Mouse (Mus musculus): ENCODE results near the gene Thada.

Thada gene

DNA sequence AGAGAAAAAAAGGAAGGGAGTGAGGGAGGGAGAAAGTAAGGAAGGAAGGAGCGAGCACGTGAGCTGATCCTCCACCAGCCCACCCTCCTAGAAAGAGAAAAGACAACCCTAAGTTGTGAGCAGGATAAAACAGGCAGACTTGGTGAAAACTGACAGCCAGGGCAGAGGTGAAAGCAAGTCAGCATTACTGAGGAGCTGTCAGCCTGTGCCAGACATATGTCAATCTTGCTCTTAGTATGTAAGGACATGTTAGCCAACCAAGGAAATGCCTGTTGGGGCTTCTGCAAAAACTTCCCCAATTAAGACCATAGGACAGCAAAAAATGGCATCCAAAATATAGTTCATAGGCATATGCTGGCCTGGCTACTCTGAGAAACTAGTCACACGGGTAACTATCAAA lies 117.1 kb downstream of the Thada start:
- no peak for DNase-seq (ENCODE audit: low spot score in 2 of 2)

DNA sequence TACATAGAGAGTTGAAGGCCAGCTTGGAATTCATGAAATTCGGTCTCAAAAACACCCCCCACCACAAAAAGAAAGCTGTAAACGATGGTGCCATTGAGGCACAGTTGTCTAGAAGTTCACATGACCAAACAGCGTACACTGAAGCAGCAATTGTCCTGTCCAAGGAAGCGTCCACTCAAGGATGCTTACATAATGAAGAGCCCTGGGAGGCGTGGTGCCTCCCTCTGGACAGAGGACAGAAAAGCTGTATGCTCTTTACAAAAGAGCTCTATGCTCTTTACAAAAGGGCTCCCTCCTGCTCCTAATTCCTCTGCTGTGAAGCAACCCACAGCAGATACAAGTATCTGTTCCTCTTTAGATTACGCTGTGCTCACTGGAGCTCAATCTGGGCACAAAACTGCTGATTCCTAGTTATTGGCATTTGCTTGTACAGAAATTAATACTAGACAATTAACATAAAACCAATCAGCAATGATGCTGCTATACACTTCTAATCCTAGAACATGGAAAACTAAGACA lies 123.6 kb downstream of the Thada start:
- DNase-seq (ENCODE audit: low spot score in 2 of 2) = no peak

DNA sequence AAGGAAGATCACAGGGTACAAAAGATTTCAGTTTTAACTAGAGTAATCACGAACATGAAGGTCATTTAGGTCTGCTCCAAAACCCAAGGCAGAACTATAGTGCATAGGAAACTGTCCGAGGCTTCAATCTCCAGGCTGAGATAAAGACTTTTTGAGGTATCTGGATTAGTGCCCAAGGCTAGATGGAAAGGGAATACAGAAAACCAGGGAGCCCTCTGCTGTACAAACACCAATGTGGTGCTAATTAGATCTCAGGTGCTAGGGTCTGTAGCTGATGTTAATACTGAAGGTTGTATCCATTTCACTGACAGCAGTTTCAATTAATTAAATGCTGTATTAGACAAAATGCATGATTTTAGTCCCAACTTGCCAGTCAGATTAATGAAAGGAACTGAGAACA lies 124.3 kb downstream of the Thada start:
- no peak for DNase-seq (ENCODE audit: low spot score in 2 of 2)

DNA sequence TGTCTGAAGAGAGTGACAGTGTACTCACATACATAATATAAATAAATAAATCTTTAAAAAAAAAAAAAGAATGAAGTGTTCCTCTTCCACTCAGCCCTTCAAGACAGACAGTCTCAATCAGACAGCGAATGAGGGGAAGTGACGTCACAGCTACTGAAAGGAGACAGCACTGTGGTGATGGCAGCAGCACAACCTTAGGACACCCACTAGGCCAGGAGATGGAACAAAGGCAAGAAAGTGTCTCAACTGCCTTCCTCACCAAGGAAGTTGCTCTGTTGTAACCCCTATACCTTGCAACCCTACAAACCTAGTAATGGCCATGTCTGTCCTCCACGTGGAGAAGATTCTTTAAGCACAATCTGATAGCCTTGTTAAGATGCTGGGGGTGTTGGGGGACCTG lies 125.4 kb downstream of the Thada start:
- DNase-seq (ENCODE audit: low spot score in 2 of 2) = no peak

DNA sequence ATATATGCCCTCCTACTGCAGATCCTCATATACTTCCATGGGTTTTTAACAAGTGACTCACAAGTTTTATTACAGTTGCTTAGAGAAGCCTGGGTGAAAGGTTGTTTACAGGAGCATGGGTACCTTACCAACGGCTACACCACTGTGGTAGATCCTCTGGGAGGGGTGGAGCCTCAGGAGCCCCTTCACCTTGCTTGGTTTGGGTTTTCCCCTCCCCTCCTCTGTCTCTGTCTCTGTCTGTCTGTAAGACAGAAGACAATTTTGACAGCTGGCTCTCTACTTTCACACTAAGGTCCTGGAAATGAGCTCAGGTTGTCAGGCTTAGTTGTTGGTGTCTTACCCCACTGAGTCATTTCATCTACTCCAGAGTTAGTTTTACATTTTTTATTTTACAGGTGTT lies 130.0 kb downstream of the Thada start:
- DNase-seq (ENCODE audit: low spot score in 2 of 2) = no peak

DNA sequence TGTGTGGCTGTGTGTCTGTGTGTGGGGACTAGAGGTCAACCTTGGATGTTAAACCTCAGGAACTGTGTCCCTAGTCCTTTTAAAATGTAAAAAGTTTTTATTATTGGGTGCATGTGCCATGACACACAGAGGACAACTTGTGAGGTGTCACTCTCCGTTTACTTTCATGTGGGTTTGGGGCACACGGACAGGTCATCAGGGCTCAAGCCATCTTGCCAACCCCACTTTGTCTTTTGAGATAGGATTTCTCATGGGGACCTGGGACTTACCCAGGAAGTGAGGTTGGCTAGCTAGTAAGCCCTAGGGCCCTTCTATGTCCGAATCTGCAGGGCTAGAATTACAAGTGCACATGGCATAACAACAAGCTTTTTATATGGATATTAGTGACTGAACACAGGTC lies 130.9 kb downstream of the Thada start:
- no peak for DNase-seq (ENCODE audit: low spot score in 2 of 2)

DNA sequence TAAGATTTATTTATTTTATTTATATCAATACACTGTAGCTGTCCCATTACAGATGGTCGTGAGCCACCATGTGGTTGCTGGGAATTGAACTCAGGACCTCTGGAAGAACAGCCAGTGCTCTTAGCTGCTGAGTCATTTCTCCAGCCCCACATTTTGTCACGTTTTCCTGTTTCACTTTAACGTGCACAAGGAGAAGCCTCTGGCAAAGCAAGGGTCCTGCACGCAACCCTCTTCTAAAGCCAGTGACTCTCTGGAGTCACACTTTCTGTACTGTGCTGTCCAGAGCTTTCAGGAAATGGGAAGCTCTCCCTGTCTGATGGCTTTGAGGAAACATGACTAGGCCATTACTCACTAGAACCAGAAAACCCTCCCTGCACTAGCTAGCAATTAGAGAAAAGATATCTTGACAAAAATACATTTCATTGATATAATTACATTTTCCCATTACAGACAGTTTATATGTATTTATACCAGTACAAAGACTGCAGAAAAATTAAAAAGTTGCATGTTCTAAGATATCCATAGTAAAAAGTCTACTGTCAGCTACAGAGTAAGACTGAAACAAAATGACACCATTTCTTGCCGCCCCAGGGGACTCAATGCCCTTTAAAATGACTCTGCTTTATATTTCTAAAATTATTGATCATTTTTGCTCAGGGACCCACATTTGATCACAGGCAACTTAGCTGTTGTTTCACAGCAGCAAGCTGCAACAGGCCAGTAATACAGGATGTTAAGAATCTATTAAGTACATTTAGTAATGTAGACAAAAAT lies 131.6 kb downstream of the Thada start:
- no peak for DNase-seq (ENCODE audit: low spot score in 2 of 2)

DNA sequence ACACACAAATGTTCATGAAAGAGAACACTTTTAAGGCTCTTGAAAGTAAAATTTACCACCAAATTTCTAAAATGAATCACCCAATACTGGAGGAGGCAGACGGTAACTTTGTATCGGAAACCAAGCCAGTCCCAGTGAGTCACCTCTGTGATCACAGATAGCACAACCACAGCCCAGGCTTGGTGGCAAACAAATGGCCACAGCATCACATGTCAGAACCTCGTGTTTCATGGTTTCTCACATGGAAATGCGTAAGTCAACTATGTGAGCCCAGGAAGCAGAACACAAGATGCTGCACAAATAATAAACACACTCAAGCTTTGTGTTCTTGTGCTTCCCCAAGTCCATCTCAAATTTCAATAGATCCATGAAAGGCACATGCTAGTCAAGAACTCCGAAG lies 133.1 kb downstream of the Thada start:
- no peak for DNase-seq (ENCODE audit: low spot score in 2 of 2)

DNA sequence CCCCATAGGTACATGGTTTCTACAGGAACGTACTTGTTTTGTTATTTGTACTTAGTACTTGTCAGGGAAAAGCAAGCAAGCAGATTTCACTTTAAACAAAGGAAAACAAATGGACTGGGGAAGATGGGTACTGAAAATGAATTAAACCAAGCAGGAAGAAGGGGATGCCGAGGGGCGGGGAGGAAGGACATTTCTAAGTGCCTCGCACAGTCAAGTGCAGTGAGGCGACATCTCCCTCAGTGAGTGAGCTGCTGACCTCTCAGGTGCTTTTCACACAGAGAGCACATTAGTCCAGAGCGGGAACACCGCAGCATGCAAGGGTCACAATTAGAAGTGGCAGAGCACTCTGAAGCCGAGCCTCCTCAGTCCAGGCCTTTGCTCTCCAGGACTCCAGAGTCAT lies 135.0 kb downstream of the Thada start:
- DNase-seq (ENCODE audit: low spot score in 2 of 2) = no peak

DNA sequence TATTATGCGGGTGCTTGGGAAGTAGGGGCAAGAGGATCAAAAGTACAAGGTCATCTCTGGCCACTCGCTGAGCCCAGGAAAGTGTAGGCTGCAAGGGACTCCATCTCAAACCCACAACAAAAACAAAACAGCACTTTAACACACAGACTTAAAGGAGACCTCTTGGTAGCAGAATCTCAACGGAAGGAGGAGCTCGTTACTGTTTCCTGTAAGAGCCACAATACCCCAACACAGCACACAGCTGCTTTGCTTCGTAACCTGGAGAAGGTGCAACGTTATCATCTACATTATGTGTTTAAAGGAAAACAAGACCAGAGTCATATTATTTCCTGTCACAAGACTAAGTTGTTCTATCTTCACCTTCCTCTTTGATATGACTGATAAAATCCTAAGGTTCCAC lies 135.5 kb downstream of the Thada start:
- no peak for DNase-seq (ENCODE audit: low spot score in 2 of 2)

DNA sequence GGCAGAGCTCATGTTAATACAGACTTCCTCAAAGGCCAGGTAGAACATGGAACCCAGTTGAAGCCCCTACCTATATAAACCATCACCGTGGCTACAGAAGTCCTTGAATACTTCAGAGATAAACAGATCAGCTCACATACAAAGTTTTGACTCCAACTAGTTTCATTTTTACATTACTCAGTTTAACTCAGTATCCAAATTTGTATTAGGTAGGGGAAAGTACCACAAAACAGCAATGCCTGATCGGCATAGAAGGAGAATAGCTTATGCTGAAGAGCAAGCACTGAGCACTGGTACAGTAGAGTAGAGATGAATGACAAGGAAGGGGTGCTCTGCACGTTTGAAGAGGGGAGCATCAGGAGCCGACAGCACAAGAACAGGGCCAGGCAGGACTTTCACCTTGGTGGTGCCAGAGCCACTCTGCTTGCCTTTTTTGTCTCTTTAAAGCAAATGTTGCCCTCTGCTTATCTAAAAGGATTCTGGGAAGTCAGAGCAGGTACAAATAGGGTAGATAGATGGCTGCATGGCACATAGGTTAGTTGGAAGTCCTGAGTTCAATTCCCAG lies 136.0 kb downstream of the Thada start:
- no peak for DNase-seq (ENCODE audit: low spot score in 2 of 2)

DNA sequence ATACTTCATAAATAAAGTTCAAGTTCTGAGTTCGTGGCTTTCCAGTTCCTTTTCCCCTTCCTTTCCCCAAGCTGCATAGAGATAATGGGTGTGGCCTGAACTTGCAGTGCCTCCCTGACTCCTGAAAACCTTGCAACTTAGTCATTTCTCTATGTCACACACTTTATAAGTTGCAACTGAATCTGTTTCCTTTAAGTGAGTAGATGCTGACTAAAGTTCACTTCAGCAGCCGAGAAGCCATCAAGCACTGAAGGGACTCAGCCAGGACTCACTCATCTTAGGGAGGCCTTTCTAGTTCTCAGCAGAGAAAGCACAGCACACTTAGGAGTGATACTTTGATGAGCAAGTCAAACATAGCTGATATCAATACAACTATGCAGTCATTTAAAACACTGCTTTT lies 137.5 kb downstream of the Thada start:
- DNase-seq (ENCODE audit: low spot score in 2 of 2) = no peak

DNA sequence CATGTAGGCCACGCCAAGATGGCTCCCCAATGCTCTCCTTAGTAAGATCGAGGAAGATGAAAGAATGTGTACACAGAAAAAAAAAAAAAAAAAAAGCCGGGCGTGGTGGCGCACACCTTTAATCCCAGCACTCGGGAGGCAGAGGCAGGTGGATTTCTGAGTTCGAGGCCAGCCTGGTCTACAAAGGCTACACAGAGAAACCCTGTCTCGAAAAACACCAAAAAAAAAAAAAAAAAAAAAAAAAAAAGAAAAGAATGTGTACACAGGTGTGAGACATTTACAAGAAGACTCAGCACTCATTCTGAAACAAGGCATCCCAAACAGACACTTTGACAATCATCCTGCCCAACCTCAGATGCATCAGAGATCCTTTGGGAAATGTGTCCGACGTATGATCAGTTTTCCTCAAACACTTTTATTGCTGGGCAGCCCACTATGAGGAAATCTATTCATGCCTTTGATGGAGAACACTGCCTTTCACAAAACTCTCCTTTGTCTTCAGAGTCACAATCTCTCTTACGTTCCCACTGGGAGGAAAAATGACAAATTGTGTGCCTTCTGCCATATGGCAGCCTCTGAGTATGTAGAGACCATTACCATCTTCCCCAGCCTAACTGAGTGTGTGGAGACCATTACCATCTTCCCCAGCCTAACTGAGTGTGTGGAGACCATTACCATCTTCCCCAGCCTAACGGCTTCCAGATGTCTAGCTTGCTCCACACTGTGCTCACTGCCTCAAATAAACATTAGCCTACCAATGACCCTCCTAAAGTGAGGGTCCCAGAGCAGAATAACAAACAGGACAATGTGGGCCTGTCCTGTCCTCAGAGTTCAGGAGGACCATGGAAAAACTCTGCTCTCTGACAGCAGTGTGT lies 138.7 kb downstream of the Thada start:
- no peak for DNase-seq (ENCODE audit: low spot score in 2 of 2)

DNA sequence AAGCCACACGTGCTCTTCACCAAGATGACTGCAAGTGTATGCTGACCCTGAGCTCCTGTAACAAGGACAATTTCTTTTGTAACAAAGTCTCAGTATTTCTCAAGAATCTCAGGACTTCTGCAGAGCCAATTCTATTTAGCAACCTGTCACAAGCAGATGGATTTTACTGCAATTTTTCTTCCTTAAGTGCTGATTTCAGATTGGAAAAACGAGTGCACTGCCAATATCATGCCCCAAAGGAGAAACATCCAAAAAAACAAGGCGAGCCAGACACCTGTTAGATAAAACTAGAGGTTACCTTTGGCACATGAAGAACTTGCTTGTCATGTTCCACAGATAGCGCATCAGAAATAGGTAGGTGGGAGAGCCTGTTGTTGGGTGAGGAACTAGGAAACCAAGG lies 143.8 kb downstream of the Thada start:
- no peak for DNase-seq (ENCODE audit: low spot score in 2 of 2)

DNA sequence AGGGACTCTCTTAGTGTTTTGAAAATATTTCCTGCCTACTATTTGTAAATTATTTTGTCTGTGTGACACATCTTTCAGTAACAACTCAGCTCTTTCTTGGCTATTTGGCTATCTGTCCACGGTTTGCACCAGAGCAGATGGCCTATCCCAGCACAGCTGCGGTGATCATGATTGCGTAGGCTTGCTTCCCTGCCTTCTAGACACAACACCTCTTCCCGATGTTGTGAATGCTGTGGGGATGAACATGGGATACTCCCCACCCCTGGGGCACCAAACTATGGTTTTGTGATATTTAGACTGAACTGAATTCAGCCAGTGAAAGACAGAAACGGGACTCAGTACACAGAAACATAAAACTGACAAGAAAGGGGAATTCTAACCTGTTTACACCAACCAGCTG lies 144.7 kb downstream of the Thada start:
- no peak for DNase-seq (ENCODE audit: low spot score in 2 of 2)

DNA sequence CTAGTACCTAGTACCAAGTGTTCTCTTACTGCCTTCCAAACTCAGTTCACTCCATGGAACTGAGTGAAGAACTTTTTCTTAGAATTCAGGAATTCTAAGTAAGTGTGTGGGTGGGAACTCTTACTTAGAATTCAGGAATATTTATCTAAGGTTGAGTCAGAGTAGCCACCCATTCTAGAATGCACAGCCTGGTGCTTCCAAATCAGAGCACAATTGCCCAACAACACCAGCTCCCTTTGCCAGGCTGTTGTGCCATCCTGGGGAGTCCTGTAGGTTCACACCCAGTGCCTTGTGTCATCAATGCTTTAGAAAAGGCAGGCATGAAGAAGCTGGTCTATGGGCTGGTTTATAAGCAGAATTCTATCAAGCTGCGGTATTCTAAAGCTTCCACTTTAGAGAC lies 145.4 kb downstream of the Thada start:
- DNase-seq (ENCODE audit: low spot score in 2 of 2) = no peak

DNA sequence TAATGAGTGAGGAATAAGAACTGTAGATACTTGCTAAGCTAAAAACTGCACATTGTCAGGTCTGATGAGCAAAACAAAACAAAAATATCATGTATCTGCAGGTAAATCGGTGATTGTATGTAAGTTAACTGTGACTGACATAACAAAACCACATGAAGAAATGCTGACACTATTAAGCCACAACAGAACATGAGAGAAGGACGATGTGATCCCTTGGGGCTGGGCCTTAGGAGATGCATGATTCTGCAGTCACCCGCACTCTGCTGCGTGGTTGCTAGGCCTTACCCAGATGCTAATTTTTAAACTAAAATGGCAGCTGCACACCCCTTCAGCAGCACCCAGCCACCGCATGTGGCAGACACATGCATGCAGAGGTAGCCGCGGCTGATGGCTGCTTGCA lies 151.7 kb downstream of the Thada start:
- DNase-seq (ENCODE audit: low spot score in 2 of 2) = no peak

DNA sequence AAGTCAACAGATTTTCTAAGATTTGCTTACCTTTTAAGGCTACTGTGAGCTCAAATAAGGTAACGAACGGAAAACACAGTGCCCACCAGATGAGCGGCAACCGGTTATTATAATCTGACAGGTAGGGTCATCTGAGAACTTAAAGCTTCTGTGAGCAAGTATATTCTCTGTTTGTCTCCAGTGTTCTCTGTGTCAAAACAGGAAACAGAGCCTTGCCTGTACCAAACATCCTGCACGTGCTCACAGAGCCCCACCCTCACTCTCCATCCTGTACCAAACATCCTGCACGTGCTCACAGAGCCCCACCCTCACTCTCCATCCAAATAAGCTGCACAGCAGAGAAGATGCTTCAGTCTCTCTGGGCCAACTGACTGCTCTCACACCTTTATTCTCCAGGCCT lies 152.5 kb downstream of the Thada start:
- DNase-seq (ENCODE audit: low spot score in 2 of 2) = no peak

DNA sequence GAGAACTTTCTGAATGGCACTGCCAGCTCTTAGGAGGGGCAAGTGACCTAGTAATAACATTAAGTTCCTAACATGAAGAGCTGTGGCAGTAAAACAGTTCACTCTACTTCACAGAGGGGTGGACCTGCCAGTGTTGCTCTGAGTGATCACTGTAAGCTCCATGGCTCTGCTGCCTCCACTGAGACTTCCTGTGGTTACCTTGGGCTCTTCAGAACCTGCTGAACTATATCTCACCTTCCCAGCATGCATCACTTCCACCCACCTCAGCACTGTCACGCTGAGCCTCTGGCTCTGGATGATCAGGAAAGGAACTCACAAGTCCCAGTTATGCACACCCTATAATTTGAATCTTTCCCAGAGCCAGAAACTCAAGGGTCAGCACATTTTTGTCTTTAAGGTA lies 159.9 kb downstream of the Thada start:
- peak in 1 of 2 experiments; percentile 49 for DNase-seq (ENCODE audit: low spot score in 2 of 2)

DNA sequence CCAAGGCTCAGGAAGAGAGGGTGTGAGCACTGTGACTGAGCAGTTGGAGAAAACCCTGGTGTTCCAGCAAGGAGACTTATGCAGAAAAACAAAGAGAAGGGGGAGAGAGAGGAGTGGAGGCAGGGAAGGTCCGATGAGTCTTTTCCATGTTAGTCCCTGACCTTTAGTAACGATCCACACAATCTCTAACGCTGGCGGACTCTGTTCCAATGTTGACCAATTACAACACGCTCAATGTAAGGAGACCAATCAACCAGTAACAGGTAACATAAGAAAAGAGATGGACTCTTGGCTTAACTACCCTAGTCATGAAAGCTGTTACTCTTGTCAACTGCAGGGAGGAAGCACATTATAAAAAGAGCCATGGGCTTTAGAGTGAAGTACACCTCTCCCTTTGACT lies 160.9 kb downstream of the Thada start:
- no peak for DNase-seq (ENCODE audit: low spot score in 2 of 2)

DNA sequence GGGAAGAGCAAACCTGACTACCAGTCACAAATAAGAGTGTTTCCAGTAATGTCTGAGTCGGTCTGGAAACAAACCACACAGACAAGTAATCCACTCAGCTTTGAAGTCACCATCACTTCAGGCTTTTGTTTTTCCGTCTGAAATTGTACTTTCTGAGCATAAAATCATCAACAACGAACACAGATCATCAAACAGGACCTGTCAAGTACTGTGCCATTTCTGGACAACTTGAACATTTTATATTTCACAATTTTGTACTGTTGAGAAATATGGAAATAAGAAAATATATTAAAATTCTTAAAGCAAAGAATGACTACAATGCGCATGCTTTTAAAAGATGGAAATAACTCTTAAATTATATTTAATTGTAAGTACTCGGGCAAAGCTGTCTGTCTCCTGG lies 161.9 kb downstream of the Thada start:
- DNase-seq (ENCODE audit: low spot score in 2 of 2) = no peak

DNA sequence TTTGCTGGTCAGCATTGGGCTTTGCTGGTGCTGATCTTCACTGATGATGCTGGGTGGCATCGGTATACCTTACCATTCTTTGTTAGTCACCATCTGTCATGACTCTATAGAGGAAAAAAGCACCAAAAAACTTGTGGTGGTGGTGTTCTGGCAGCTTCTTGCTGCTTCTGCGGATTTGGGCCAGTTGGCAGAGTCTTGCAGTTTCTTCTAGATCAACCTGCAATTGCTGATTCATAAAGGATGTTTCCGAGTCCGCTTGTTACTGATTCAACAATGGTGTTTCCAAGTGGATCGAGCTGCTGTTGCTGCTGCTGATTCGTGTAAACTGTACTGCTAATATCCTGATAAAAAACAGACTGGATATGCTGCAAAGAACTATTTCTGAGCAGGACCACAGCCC lies 168.0 kb downstream of the Thada start:
- DNase-seq (ENCODE audit: low spot score in 2 of 2) = no peak

DNA sequence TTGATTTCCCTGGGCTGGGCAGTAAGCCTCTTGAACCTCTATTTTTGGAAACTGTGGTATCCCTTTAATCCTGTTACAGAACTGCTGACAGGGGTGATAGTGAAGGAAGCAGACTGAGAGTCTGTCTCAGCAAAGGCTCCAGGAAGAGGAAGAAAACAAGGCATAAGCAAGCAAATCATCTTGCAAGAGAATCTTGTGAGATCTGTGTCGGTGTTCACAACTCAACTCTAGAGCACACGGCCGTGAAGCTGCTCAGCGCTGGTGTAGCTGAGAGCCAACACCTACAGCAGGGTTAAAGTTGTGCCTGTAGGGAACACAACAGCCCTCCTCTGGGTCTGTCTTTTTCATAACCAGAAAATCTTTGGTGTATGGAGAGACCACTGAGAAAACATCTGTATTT lies 172.8 kb downstream of the Thada start:
- DNase-seq (ENCODE audit: low spot score in 2 of 2) = no peak

Data from spleen, postnatal 10 days (tissue).